Mouse (Mus musculus) ES-Bruce4 (cell line): ENCODE data around the gene Gm10337. TPM values are rescaled to one million over a fixed set of nuclear protein-coding genes. Genes with fewer than 3 reads are reported as not detected.

Source experiments
- H3K27ac ChIP-seq: 2 replicates; pipeline ENCODE4 v1.5.1; 2012; ENCODE audit warnings: low read length, inconsistent platforms; ENCODE audit not compliant: insufficient read depth
- H3K27me3 ChIP-seq: 2 replicates; pipeline ENCODE4 v1.6.1; 2012; ENCODE audit warnings: mild to moderate bottlenecking, low read length, inconsistent platforms; ENCODE audit not compliant: control insufficient read depth, poor library complexity, insufficient read depth, severe bottlenecking
- H3K36me3 ChIP-seq: 2 replicates; pipeline ENCODE4 v1.6.1; 2012; ENCODE audit warnings: inconsistent platforms, mild to moderate bottlenecking, low read length, moderate library complexity; ENCODE audit not compliant: control insufficient read depth, poor library complexity, insufficient read depth, severe bottlenecking
- H3K4me1 ChIP-seq: one replicate; pipeline ENCODE4 v1.8.1; 2011; ENCODE audit warnings: low read length; ENCODE audit not compliant: control insufficient read depth, insufficient read depth
- H3K4me3 ChIP-seq: 2 replicates; pipeline ENCODE4 v1.5.1; 2011; ENCODE audit warnings: low read depth, mild to moderate bottlenecking, low read length
- H3K9ac ChIP-seq: 2 replicates; pipeline ENCODE4 v1.6.1; 2012; ENCODE audit warnings: low read depth, mild to moderate bottlenecking, inconsistent platforms; ENCODE audit not compliant: poor library complexity, severe bottlenecking
- H3K9me3 ChIP-seq: replicated peaks from 2 replicates; pipeline ENCODE4 v1.6.1; 2012; ENCODE audit warnings: mild to moderate bottlenecking, low read length, inconsistent platforms; ENCODE audit not compliant: control insufficient read depth, poor library complexity, insufficient read depth, severe bottlenecking
- CTCF ChIP-seq: IDR thresholded peaks from one replicate; pipeline ENCODE4 v1.8.1; 2011; ENCODE audit warnings: low read depth, low read length
- EP300 ChIP-seq: IDR thresholded peaks from 2 replicates; pipeline ENCODE4 v1.6.1; 2011; ENCODE audit warnings: low read depth, low read length; ENCODE audit not compliant: insufficient read depth
- POLR2A ChIP-seq: IDR thresholded peaks from one replicate; pipeline ENCODE4 v1.8.1; 2011; ENCODE audit warnings: low read length; ENCODE audit not compliant: insufficient read depth
- polyA plus RNA-seq: library from polyadenylated mRNA; stranded (reverse); fragments of >200 nt; gene quantifications from 2 replicates; pipeline ENCODE4 v1.2.4, GENCODE M21; 2011; ENCODE audit warnings: low read depth; ENCODE audit not compliant: missing spikeins, insufficient read depth, insufficient read length

The Gm10337 gene
- polyA plus RNA-seq, 1 experiment = not detected

- H3K4me3 ChIP-seq = no peak overlapping the region
- no peak overlapping the region for H3K9ac ChIP-seq
- H3K27ac ChIP-seq = no peak overlapping the region
- no peaks in the 10 kb centered on the region for H3K4me1 ChIP-seq
- H3K36me3 ChIP-seq = peaks cover 90% of the 10 kb centered on the region
- H3K9me3 ChIP-seq = no peaks in the 10 kb centered on the region
- TF ChIP-seq CTCF (no peak), EP300 (no peak), POLR2A (no peak)
- no peaks in the 10 kb centered on the region for H3K27me3 ChIP-seq
Measured at GRCm38 (mm10) chr15:102485853-102486252, 17.7 kb upstream of the Gm10337 start.

- no peak overlapping the region for H3K4me3 ChIP-seq
- no peak overlapping the region for H3K27ac ChIP-seq
- H3K27me3 ChIP-seq = no peaks in the 10 kb centered on the region
- peaks cover 89% of the 10 kb centered on the region for H3K36me3 ChIP-seq
- no peak overlapping the region for H3K9ac ChIP-seq
- H3K9me3 ChIP-seq = no peaks in the 10 kb centered on the region
- TF ChIP-seq POLR2A = no peak
- no peak for TF ChIP-seq CTCF
- no peak for TF ChIP-seq EP300
- no peaks in the 10 kb centered on the region for H3K4me1 ChIP-seq
Measured at GRCm38 (mm10) chr15:102487664-102488063, 15.9 kb upstream of the Gm10337 start.

GRCm38 (mm10) chr15:102498322-102498721 is 5.2 kb upstream of the Gm10337 start:
- no peak overlapping the region for H3K27ac ChIP-seq
- no peaks in the 10 kb centered on the region for H3K27me3 ChIP-seq
- H3K9me3 ChIP-seq = no peaks in the 10 kb centered on the region
- H3K36me3 ChIP-seq = peaks cover 96% of the 10 kb centered on the region
- H3K9ac ChIP-seq = no peak overlapping the region
- H3K4me1 ChIP-seq = no peaks in the 10 kb centered on the region
- no peak for TF ChIP-seq CTCF
- no peak for TF ChIP-seq EP300
- no peak overlapping the region for H3K4me3 ChIP-seq

GRCm38 (mm10) chr15:102499370-102499769 is 4.2 kb upstream of the Gm10337 start:
- no peak overlapping the region for H3K9ac ChIP-seq
- H3K36me3 ChIP-seq = peaks cover 96% of the 10 kb centered on the region
- H3K27me3 ChIP-seq = no peaks in the 10 kb centered on the region
- TF ChIP-seq CTCF = no peak
- TF ChIP-seq EP300 = no peak
- no peak for TF ChIP-seq POLR2A
- no peaks in the 10 kb centered on the region for H3K9me3 ChIP-seq
- no peak overlapping the region for H3K4me3 ChIP-seq
- H3K4me1 ChIP-seq = no peaks in the 10 kb centered on the region
- H3K27ac ChIP-seq = no peak overlapping the region

GRCm38 (mm10) chr15:102499851-102500250 is 3.7 kb upstream of the Gm10337 start:
- TF ChIP-seq POLR2A = no peak
- TF ChIP-seq EP300 = no peak
- TF ChIP-seq CTCF = no peak
- no peaks in the 10 kb centered on the region for H3K4me1 ChIP-seq
- no peaks in the 10 kb centered on the region for H3K9me3 ChIP-seq

GRCm38 (mm10) chr15:102500479-102500878 is 3.0 kb upstream of the Gm10337 start:
- peaks cover 86% of the 10 kb centered on the region for H3K36me3 ChIP-seq
- peaks cover 2% of the 10 kb centered on the region for H3K4me1 ChIP-seq
- TF ChIP-seq POLR2A (no peak), CTCF (no peak), EP300 (no peak)
- H3K27ac ChIP-seq = no peak overlapping the region
- no peak overlapping the region for H3K9ac ChIP-seq
- H3K9me3 ChIP-seq = no peaks in the 10 kb centered on the region
- no peak overlapping the region for H3K4me3 ChIP-seq
- no peaks in the 10 kb centered on the region for H3K27me3 ChIP-seq

More at GRCm38 (mm10) chr15:102499851-102500250, 3.7 kb upstream of the Gm10337 start:
- Histone ChIP-seq H3K27me3 (no peaks in the 10 kb centered on the region), H3K4me3 (no peak overlapping the region), H3K27ac (no peak overlapping the region), H3K9ac (no peak overlapping the region), H3K36me3 (peaks cover 93% of the 10 kb centered on the region)
